Mouse (Mus musculus) testis, adult 10 weeks (tissue): ENCODE results near the gene Olfr1036. TPM values are rescaled to one million over a fixed set of nuclear protein-coding genes. Genes with fewer than 3 reads are reported as not detected.

Source experiments
- polyA plus RNA-seq: library from polyadenylated mRNA; stranded (reverse); fragments of 350-450 nt; fragmentation: Illumina TruSeq; extraction: RNeasy Lipid Tissue Mini Kit (QIAGEN cat#74804); gene quantifications from one replicate; pipeline ENCODE4 v1.2.3, GENCODE M21; 2014; ENCODE audit warnings: low read depth, low replicate concordance

The Olfr1036 gene
- not detected for polyA plus RNA-seq

DNA sequence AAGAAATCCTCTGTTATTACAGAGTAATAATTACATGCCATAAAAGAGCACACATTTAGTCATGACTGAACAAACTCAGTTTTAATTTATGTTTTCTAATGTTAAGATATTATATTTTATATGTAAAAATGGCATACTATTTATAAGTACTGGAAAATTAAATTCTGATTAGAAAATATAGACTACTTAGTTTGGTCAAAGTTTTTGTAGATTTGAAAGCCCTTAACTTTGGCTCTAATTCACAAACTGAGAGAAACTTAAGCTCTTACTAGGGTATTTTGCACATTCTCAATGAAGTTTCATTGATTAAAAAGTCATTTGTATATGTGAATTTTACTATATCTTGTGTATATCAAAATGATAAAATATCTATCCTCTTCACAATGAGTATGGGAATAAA, at the start of gene Olfr1036:
TSS of gene Olfr1036 (plus strand) at position 301 of the 400 bp plus-strand sequence.

DNA sequence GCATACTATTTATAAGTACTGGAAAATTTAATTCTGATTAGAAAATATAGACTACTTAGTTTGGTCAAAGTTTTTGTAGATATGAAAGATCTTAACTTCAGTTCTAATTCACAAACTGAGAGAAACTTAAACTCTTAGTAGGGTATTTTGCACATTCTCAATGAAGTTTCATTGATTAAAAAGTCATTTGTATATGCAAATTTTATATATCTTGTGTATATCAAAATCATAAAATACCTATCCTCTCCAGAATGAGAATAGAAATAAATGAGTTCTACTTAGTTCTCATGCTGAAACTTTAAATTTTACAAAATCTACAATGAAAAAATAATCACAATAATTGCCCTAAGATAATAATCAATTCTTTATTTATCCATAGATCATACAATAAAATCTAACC, 28.2 kb upstream of the Olfr1036 start, which contains the start of gene Olfr1034:
TSS of gene Olfr1034 (plus strand) at position 301 of the 400 bp plus-strand sequence.

DNA sequence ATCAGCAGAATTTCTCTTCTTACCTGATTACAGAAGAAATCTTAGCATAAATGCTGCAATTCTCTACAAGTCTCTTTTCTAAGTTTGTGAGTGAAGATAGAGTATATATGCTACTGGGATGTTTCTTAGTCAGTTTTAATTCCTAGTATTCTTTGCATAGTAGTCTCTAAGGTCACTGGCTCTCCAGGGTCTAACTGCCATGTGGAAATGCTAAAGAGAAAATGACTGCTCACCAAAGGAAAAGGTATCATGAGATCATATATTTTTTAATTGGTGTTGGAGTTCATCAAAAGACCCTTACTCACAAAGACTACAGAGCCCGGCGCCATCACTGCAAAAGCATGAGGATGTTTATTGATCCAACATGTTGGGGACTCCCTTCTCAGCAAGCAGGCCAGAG, 13.5 kb downstream of the Olfr1036 start, which contains the start of gene Olfr1037:
TSS of gene Olfr1037 (minus strand) at position 101 of the 400 bp plus-strand sequence.

Other genes with a start within 250 kb of the Olfr1036 start
- gene Olfr1019, start 228.5 kb upstream of the Olfr1036 start, polyA plus RNA-seq = not detected
- not detected for gene Olfr1020, start 227.0 kb upstream of the Olfr1036 start, polyA plus RNA-seq
- gene Olfr1022, start 205.4 kb upstream of the Olfr1036 start, polyA plus RNA-seq = not detected
- not detected for gene Olfr1023, start 188.4 kb upstream of the Olfr1036 start, polyA plus RNA-seq
- not detected for gene Olfr1024, start 168.9 kb upstream of the Olfr1036 start, polyA plus RNA-seq
- gene Olfr1025-ps1, start 158.8 kb upstream of the Olfr1036 start, polyA plus RNA-seq = not detected
- gene Olfr1026, start 152.4 kb upstream of the Olfr1036 start, polyA plus RNA-seq = not detected
- gene Olfr1028, start 123.6 kb upstream of the Olfr1036 start, polyA plus RNA-seq = not detected
- 0.35 TPM for gene Olfr1029, start 100.1 kb upstream of the Olfr1036 start, polyA plus RNA-seq
- not detected for gene Olfr1030, start 94.7 kb upstream of the Olfr1036 start, polyA plus RNA-seq
- gene Olfr1031, start 83.7 kb upstream of the Olfr1036 start, polyA plus RNA-seq = not detected
- not detected for gene Olfr1032, start 68.5 kb upstream of the Olfr1036 start, polyA plus RNA-seq
- 1.5 TPM for gene Olfr1033, start 53.4 kb upstream of the Olfr1036 start, polyA plus RNA-seq
- 0.11 TPM for gene Olfr1034, start 28.1 kb upstream of the Olfr1036 start, polyA plus RNA-seq
- 0.15 TPM for gene Olfr1037, start 13.4 kb downstream of the Olfr1036 start, polyA plus RNA-seq
- gene Olfr1039, start 61.9 kb downstream of the Olfr1036 start, polyA plus RNA-seq = not detected
- not detected for gene Olfr1040, start 72.7 kb downstream of the Olfr1036 start, polyA plus RNA-seq
- gene Olfr1042, start 87.8 kb downstream of the Olfr1036 start, polyA plus RNA-seq = not detected
- not detected for gene Olfr1043, start 93.5 kb downstream of the Olfr1036 start, polyA plus RNA-seq
- not detected for gene Olfr1044, start 103.8 kb downstream of the Olfr1036 start, polyA plus RNA-seq
- not detected for gene Olfr52, start 111.7 kb downstream of the Olfr1036 start, polyA plus RNA-seq
- not detected for gene Olfr1045, start 129.0 kb downstream of the Olfr1036 start, polyA plus RNA-seq
- gene Olfr1046, start 145.3 kb downstream of the Olfr1036 start, polyA plus RNA-seq = not detected
- not detected for gene Olfr1047, start 157.4 kb downstream of the Olfr1036 start, polyA plus RNA-seq
- not detected for gene Olfr1048, start 166.3 kb downstream of the Olfr1036 start, polyA plus RNA-seq
- not detected for gene Olfr1049, start 184.3 kb downstream of the Olfr1036 start, polyA plus RNA-seq
- gene Olfr1051, start 205.1 kb downstream of the Olfr1036 start, polyA plus RNA-seq = not detected
- not detected for gene Olfr1052, start 218.5 kb downstream of the Olfr1036 start, polyA plus RNA-seq
- not detected for gene Olfr1053, start 241.3 kb downstream of the Olfr1036 start, polyA plus RNA-seq